Mouse (Mus musculus) heart, postnatal 0 days (tissue): Measurements from ENCODE around the gene Dnah2. TPM values are rescaled to one million over a fixed set of nuclear protein-coding genes. Genes with fewer than 3 reads are reported as not detected.
"Not testable (repeated sequence)": the region's sequence is repeated elsewhere in the genome, so short reads cannot be mapped to it uniquely, and the experiment has no call there.

ENCODE experiments used
- ATAC-seq: fragments of 200-750 bp; cut with Nextera tagmentation; 2 replicates; pipeline ENCODE4 v1.8.0; 2017; ENCODE audit warnings: low read depth, moderate number of reproducible peaks, moderate library complexity; ENCODE audit not compliant: insufficient read depth
- DNase-seq: peaks from one replicate; pipeline ENCODE4 v3.0.0-alpha.2; 2016; ENCODE audit warnings: low spot score
- H3K27ac ChIP-seq: fragments of 300-500 bp; sonication (generic); 2 replicates; pipeline ENCODE4 v1.5.1; 2014; ENCODE audit warnings: low read depth, mild to moderate bottlenecking
- H3K27me3 ChIP-seq: fragments of 300-500 bp; sonication (generic); 2 replicates; pipeline ENCODE4 v1.6.1; 2014; ENCODE audit warnings: low read length, mixed read lengths; ENCODE audit not compliant: control insufficient read depth, insufficient read depth
- H3K36me3 ChIP-seq: fragments of 300-500 bp; sonication (generic); replicated peaks from 2 replicates; pipeline ENCODE4 v1.6.1; 2014; ENCODE audit warnings: low read length, mixed read lengths; ENCODE audit not compliant: control insufficient read depth, insufficient read depth
- H3K4me1 ChIP-seq: fragments of 300-500 bp; sonication (generic); 2 replicates; pipeline ENCODE4 v1.6.1; 2014; ENCODE audit warnings: antibody characterized with exemption; ENCODE audit not compliant: control insufficient read depth, insufficient read depth
- H3K4me2 ChIP-seq: fragments of 300-500 bp; sonication (generic); 2 replicates; pipeline ENCODE4 v1.6.1; 2014; ENCODE audit warnings: low read depth, mild to moderate bottlenecking, low read length, moderate library complexity
- H3K4me3 ChIP-seq: fragments of 300-500 bp; sonication (generic); 2 replicates; pipeline ENCODE4 v1.5.1; 2014; ENCODE audit warnings: low read depth, low read length
- H3K9ac ChIP-seq: fragments of 300-500 bp; sonication (generic); replicated peaks from 2 replicates; pipeline ENCODE4 v1.6.1; 2014; ENCODE audit warnings: low read depth, low read length, mixed read lengths
- H3K9me3 ChIP-seq: fragments of 300-500 bp; sonication (generic); replicated peaks from 2 replicates; pipeline ENCODE4 v1.6.1; 2016; ENCODE audit warnings: low read length; ENCODE audit not compliant: control insufficient read depth
- CTCF ChIP-seq: IDR thresholded peaks from 2 replicates; pipeline ENCODE4 v1.5.1; 2016; ENCODE audit warnings: antibody characterized with exemption, control low read depth, low read depth
- EP300 ChIP-seq: IDR thresholded peaks from 2 replicates; pipeline ENCODE4 v1.6.1; 2016; ENCODE audit warnings: antibody characterized with exemption, low read depth
- WGBS: fragments of 180-500 bp; shearing (Covaris S2); extraction: QIAGEN DNeasy Blood & Tissue Kit; methylation state at CpG from one replicate; pipeline ENCODE4 v1.1.7; 2014; 5-methylcytosine and 5-hydroxymethylcytosine counted together
- polyA plus RNA-seq: library from polyadenylated mRNA; unstranded; fragments of >200 nt; fragmentation: Nextera tagmentation; extraction: Ambion mirVana; gene quantifications from 2 replicates; pipeline ENCODE4 v1.2.1, GENCODE M21; 2015
- total RNA-seq: library from RNA; depleted of rRNA; stranded (reverse); fragments of >200 nt; gene quantifications from 2 replicates; pipeline ENCODE4 v1.2.3, GENCODE M21; 2014; ENCODE audit warnings: low replicate concordance

Dnah2 gene
- total and polyA plus RNA-seq, 2 experiments from 2014 or later: 0.03 TPM; not detected in 1

DNA sequence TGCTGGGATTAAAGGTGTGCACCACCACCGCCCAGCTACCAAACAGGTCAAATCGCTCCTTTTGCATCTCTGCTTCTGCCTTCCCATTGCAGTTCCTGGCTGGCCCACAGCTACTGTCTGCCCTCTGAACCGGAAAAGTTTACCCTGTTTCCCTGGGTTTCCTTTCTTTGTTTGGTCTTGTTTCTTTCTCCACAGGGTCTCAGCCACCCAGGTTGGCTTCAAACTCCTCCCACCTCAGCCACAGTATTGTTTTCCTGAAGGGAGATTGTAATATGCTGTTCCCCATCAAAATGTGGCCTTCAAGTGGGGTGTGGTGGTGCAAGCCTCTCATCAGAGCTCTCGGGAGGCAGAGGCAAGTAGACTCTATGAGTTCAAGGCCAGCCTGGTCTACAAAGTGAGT lies 2.4 kb upstream of the Dnah2 start:
- H3K27me3 ChIP-seq: no peaks in the 10 kb centered on the region
- 67% methylated on average over 4 of the region's 4 CpGs for WGBS
- TF ChIP-seq EP300 (no peak), CTCF (no peak)
- no peaks in the 10 kb centered on the region for H3K9me3 ChIP-seq
- no peak for ATAC-seq
- H3K9ac ChIP-seq: no peak overlapping the region
- peaks cover 6% of the 10 kb centered on the region; the same call in 1 of the 2 replicates for H3K4me1 ChIP-seq
- DNase-seq: no peak
- no peak overlapping the region for H3K4me2 ChIP-seq
- no peak overlapping the region for H3K27ac ChIP-seq
- H3K36me3 ChIP-seq: peaks cover 7% of the 10 kb centered on the region; the same call in 1 of the 2 replicates
- H3K4me3 ChIP-seq: no peak overlapping the region

DNA sequence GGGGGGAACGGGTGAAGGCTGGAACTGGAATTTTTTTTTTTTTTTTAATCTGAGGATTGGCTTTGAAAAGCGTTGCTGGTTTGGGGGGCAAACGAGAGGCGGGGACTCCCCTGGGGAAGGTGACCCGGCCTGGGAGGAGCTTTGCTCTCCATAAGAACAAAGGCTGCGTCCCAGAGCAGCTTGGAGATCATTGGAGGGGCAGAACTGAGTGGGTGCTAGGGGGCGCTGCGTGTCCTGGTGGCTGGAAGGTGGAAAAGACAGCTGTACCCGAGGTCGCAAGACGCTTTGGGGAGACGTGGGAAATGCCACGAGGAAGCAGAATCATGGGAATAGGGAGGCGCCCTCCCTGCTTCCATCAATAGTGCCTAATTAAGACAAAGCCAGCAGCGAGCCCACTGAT lies 1.8 kb downstream of the Dnah2 start:
- peak; percentile 45 for ATAC-seq

GRCm38 (mm10) chr11:69546423-69547053 lies 2.4 kb downstream of the Dnah2 start:
- H3K4me3 ChIP-seq: peak overlapping the region; percentile 46
- WGBS: under 1% methylated on average over 44 of the region's 44 CpGs
- TF ChIP-seq CTCF: peak; percentile 59
- TF ChIP-seq EP300: no peak
- no peaks in the 10 kb centered on the region for H3K36me3 ChIP-seq
- no peaks in the 10 kb centered on the region for H3K9me3 ChIP-seq
- peak; percentile 90 for ATAC-seq
- H3K9ac ChIP-seq: peak overlapping the region; percentile 32; the same call in 1 of the 2 replicates
- 0 out of 2 replicates have a peak overlapping the region, but pooled peaks have one; percentile 1 for H3K27ac ChIP-seq
- peaks cover 6% of the 10 kb centered on the region; the same call in 1 of the 2 replicates for H3K4me1 ChIP-seq
- no peaks in the 10 kb centered on the region for H3K27me3 ChIP-seq
- H3K4me2 ChIP-seq: peak overlapping the region; percentile 71
- DNase-seq: peak; percentile 87

More for the DNA sequence above, 1.8 kb downstream of the Dnah2 start:
- Histone ChIP-seq H3K4me3 (peak overlapping the region; percentile 46), H3K4me1 (peaks cover 6% of the 10 kb centered on the region; the same call in 1 of the 2 replicates), H3K9me3 (no peaks in the 10 kb centered on the region), H3K9ac (peak overlapping the region; percentile 32; the same call in 1 of the 2 replicates), H3K36me3 (no peaks in the 10 kb centered on the region), H3K27me3 (no peaks in the 10 kb centered on the region), H3K27ac (no peak overlapping the region), H3K4me2 (peak overlapping the region; percentile 71)
- TF ChIP-seq CTCF: peak; percentile 46
- no peak for TF ChIP-seq EP300
- peak; percentile 42 for DNase-seq
- 6% methylated on average over 15 of the region's 15 CpGs for WGBS

DNA sequence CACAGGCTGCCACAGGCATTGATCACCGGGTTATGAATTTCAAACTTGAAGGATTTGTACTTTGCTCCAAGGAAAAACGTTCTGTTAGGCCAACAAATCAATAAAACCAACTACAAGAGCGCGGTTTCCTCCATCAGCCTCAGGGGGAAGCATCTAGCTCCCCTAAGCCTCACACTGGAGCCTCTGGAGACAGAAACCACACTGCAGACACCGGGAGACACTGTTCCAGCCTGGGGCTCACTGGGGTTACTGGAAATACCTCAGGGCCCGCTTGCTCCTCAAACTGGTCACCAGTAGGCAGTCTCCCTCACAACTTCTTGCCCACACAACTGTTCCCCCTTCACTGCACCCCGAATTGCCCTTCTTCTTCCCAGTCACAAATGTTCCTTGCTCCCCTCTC lies 3.0 kb downstream of the Dnah2 start:
- no peak for DNase-seq
- Histone ChIP-seq H3K27ac (no peak overlapping the region), H3K4me3 (peak overlapping the region; percentile 46; the same call in 1 of the 2 replicates), H3K9ac (no peak overlapping the region; the same call in 1 of the 2 replicates), H3K4me1 (peaks cover 6% of the 10 kb centered on the region; the same call in 1 of the 2 replicates), H3K4me2 (peak overlapping the region; percentile 71), H3K27me3 (no peaks in the 10 kb centered on the region), H3K9me3 (no peaks in the 10 kb centered on the region), H3K36me3 (no peaks in the 10 kb centered on the region)
- 37% methylated on average over 7 of the region's 7 CpGs for WGBS
- no peak; the same call in 1 of the 2 replicates for ATAC-seq
- TF ChIP-seq CTCF (no peak), EP300 (no peak)

GRCm38 (mm10) chr11:69543598-69543997 lies 5.3 kb downstream of the Dnah2 start:
- no peak overlapping the region for H3K4me2 ChIP-seq
- no peak overlapping the region for H3K27ac ChIP-seq
- no peaks in the 10 kb centered on the region for H3K9me3 ChIP-seq
- no peak for ATAC-seq
- 48% methylated on average over 3 of the region's 3 CpGs for WGBS
- H3K4me3 ChIP-seq: no peak overlapping the region
- no peak overlapping the region for H3K9ac ChIP-seq
- H3K36me3 ChIP-seq: no peaks in the 10 kb centered on the region
- H3K4me1 ChIP-seq: peaks cover 6% of the 10 kb centered on the region; the same call in 1 of the 2 replicates
- no peaks in the 10 kb centered on the region for H3K27me3 ChIP-seq
- no peak for DNase-seq
- TF ChIP-seq CTCF (no peak), EP300 (no peak)

- 55% methylated on average over 1 of the region's 3 CpGs for WGBS
- not testable (repeated sequence) for H3K4me2 ChIP-seq, DNase-seq, H3K36me3 ChIP-seq, H3K4me1 ChIP-seq, H3K27ac ChIP-seq, H3K9ac ChIP-seq, ATAC-seq, H3K4me3 ChIP-seq, H3K9me3 ChIP-seq, H3K27me3 ChIP-seq
Observed at GRCm38 (mm10) chr11:69541741-69542140, 7.2 kb downstream of the Dnah2 start.
